Comparison of ENCODE assay signal across 19 mouse cellular contexts in genomic region chr10:91164491-91164890, GRCm38 (mm10).
"Had no signal": no experiment of that assay in that cellular context is flagged by ENCODE, and none has a peak within 500 bp of the region (broad histone marks: within the 10 kb centered on the region; RNA-seq: fewer than 3 reads in every experiment).

No protein-coding gene starts in this region.

- H3K27me3 ChIP-seq: kidney, embryonic 15.5 days; liver, embryonic 13.5 days; midbrain, embryonic 12.5 days; neural tube, embryonic 13.5 days; stomach, embryonic 15.5 days had no signal

- H3K9ac ChIP-seq: kidney, embryonic 15.5 days; liver, embryonic 13.5 days; midbrain, embryonic 12.5 days; neural tube, embryonic 13.5 days; stomach, embryonic 15.5 days had no signal

- H3K9me3 ChIP-seq: kidney, embryonic 15.5 days; liver, embryonic 13.5 days; midbrain, embryonic 12.5 days; neural tube, embryonic 13.5 days; stomach, embryonic 15.5 days had no signal

- H3K27ac ChIP-seq: kidney, embryonic 15.5 days; left cerebral cortex, adult 2 months; liver, embryonic 13.5 days; midbrain, embryonic 12.5 days; neural tube, embryonic 13.5 days; stomach, embryonic 15.5 days had no signal

- H3K4me3 ChIP-seq: kidney, embryonic 15.5 days; left cerebral cortex, adult 2 months; liver, embryonic 13.5 days; midbrain, embryonic 12.5 days; myocyte; neural tube, embryonic 13.5 days; stomach, embryonic 15.5 days had no signal

- ATAC-seq: midbrain, embryonic 16.5 days had no signal

- DNase-seq: kidney, adult 8-10 months; kidney, postnatal 10 days; kidney, postnatal 36 days; layer of hippocampus, postnatal 36 days; liver, embryonic 13.5 days; lung, adult 2 months; lung, postnatal 14 days; lung, postnatal 4 days; right cerebral cortex, postnatal 4 days; spleen, adult 18-20 months; thymus, adult 2 months; thymus, postnatal 14 days had no signal

- H3K4me2 ChIP-seq: kidney, embryonic 15.5 days; liver, embryonic 13.5 days; midbrain, embryonic 12.5 days; neural tube, embryonic 13.5 days; stomach, embryonic 15.5 days had no signal
